Mouse (Mus musculus): ENCODE results near the gene Nos2. TPM values are rescaled to one million over a fixed set of nuclear protein-coding genes. Genes with fewer than 3 reads are reported as not detected.

Nos2 gene
- total RNA-seq (2021) = under 1 TPM; 0.28 to 0.43 TPM
- long read RNA-seq, experiment 1, partial matches to known transcripts = 0 of 4 reads
- long read RNA-seq, experiment 1, other reads (novel, unspliced or antisense) = 2 of 4 reads
- long read RNA-seq, experiment 2 = 0 reads

- intact Hi-C loops (cut with DNase I) = no loop called here
- Histone ChIP-seq H3K27ac (no peak within 1 kb of the TSS), H3K4me3 (no peak within 1 kb of the TSS)
- no peak for DNase-seq (ENCODE audit: extremely low spot score in 1 of 2, low spot score in 2 of 2)
- no peak for TF ChIP-seq CTCF (IDR thresholded peaks at IDR 0.05)
These were observed at the start of gene Nos2 for GRCm38 (mm10) chr11:78920411-78920939. Nos2 (plus strand) TSS chr11:78920787.

DNA sequence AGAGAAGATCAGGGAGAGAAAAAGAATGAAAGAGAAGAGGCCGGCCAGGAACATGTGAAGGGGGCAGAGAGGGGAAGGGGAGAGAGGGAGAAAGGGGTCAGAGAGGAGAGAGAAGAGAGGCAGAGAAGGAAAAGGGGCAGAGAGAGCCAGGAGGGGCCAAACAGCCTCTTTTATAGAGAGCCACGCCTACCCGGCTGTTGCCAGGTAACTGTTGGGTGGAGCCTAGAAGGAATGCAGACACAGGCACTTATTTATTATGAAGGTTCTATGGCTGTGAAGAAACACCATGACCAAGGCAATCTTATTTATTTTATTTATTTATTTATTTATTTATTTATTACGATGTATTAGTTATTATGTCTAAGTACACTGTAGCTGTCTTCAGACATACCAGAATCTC is 49.7 kb upstream of the Nos2 start:
- no peak for DNase-seq (ENCODE audit: extremely low spot score in 1 of 2, low spot score in 2 of 2)
- Histone ChIP-seq H3K27ac (no peak overlapping the region), H3K4me3 (no peak overlapping the region)
- intact Hi-C loops (cut with DNase I) = loop anchor here (10.0 kb wide), 1 partner anchor 394 kb away; no protein-coding TSS in a partner anchor
- TF ChIP-seq CTCF (IDR thresholded peaks at IDR 0.05) = no peak

GRCm38 (mm10) chr11:78872782-78873181 is 47.8 kb upstream of the Nos2 start:
- intact Hi-C loops (cut with DNase I) = loop anchor here (10.0 kb wide), 1 partner anchor 392 kb away; no protein-coding TSS in a partner anchor
- Histone ChIP-seq H3K4me3 (no peak overlapping the region), H3K27ac (no peak overlapping the region)
- no peak for TF ChIP-seq CTCF (IDR thresholded peaks at IDR 0.05)
- DNase-seq (ENCODE audit: extremely low spot score in 1 of 2, low spot score in 2 of 2) = no peak

- no peak overlapping the region for H3K27ac ChIP-seq
- TF ChIP-seq CTCF (IDR thresholded peaks at IDR 0.05) = no peak
- intact Hi-C loops (cut with DNase I) = loop anchor here (10.0 kb wide), 1 partner anchor 385 kb away; no protein-coding TSS in a partner anchor
- no peak overlapping the region for H3K4me3 ChIP-seq
- DNase-seq (ENCODE audit: extremely low spot score in 1 of 2, low spot score in 2 of 2) = no peak
These were observed 40.9 kb upstream of the Nos2 start for GRCm38 (mm10) chr11:78879727-78880126.

GRCm38 (mm10) chr11:78886693-78887092 is 33.9 kb upstream of the Nos2 start:
- DNase-seq (ENCODE audit: extremely low spot score in 1 of 2, low spot score in 2 of 2) = peak in 1 of 2 experiments; percentile 11
- Histone ChIP-seq H3K4me3 (no peak overlapping the region), H3K27ac (no peak overlapping the region)
- intact Hi-C loops (cut with DNase I) = no loop called here
- no peak for TF ChIP-seq CTCF (IDR thresholded peaks at IDR 0.05)

DNA sequence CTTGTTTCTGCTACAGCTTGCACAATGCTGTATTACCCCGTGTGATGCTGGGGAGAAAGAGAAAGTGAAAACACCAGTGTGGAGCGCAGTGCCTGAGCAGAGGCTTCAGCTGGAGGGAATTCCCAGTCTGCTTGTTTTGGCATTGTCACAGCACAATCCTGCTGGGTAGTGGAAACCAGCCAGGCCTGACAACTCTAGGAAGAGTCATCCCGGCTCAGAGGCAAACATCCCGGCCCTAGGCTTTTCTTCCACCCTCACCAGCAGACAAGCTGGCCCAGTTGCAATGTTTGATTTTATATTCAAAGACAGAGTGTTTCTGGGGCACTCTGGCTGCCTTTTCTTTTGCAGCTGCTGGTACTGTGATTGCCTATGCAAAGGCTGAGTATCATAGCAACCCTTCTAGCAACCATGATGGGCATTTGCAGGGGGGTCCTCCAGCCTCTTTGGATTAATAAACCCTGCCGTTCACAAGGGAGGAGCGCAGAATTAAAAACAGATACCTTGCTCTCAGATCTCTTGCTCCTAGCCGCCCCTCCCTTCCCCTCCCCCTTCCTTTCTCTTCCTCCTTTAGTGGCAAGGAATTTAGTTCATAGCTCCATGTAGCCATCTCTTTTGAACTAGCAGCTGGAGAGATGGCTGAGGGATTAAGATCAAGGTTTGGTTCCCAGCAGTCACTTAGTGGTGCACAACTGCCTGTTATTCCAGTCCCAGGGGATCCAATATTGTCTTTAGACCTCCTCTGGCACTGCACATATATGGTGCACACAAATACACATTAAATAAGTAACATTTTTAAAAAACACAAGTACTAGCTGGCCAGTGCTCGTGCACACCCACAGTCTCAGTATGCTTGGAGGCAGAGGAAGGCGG is 33.2 kb upstream of the Nos2 start:
- H3K4me3 ChIP-seq = no peak overlapping the region
- DNase-seq (ENCODE audit: extremely low spot score in 1 of 2, low spot score in 2 of 2) = peak; percentile 79
- H3K27ac ChIP-seq = no peak overlapping the region
- TF ChIP-seq CTCF (IDR thresholded peaks at IDR 0.05) = no peak
- intact Hi-C loops (cut with DNase I) = no loop called here

DNA sequence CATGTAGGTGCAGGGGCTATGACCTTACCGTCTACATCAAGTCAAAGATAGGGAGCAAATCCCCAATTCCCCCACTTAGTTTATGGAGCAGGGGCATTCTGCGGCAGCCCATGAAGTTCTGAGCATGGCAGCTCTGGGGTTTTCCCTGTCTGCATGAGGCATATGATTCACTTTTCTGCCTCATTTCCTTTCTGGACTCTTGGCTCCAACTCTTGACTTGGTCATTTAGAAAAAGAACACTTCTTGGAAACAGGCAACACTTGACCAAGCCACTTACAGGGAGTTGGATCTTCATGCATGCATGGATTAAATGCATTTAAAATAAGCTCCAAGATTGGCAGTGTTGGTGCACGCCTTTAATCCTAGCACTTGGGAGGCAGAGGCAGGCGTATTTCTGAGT is 31.4 kb upstream of the Nos2 start:
- TF ChIP-seq CTCF (IDR thresholded peaks at IDR 0.05) = no peak
- H3K4me3 ChIP-seq = no peak overlapping the region
- intact Hi-C loops (cut with DNase I) = no loop called here
- H3K27ac ChIP-seq = no peak overlapping the region
- no peak for DNase-seq (ENCODE audit: extremely low spot score in 1 of 2, low spot score in 2 of 2)

DNA sequence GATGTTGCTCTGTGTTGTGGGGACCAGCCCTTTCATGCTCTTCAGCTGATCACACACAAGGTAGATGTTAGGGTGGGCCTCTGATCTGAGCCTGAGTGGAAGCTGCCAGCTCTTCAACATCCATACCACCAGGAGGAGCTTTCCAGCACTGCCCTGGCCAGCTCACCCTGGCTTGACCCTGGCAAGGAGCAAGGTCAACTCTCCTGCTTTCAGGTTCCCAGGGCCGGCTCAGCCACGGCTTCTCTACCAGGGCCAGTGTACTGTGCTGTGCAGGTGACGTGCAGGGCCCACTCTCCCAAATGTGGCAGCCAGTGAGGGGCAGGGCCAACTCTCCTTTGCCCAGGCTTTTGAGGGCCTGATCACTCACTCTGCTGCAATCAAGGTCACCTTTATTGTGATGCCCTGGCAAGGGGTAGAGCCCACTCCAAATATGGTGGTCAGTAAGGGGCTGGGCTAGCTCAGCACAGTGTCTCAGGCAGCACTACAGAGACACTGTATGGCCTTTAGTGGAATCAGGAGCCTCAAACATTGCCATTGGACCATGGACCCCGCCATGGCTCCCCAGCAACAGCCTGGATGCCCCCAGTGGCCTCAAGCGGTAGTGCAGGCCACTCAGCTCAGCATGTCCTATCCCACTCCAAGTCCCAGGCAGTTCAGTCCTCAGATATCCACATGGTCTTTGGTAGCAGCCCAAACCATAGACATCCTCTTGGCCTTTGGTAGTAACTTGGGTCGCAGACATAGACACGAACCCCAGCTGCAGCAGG is 24.0 kb upstream of the Nos2 start:
- peak; percentile 69 for TF ChIP-seq CTCF (IDR thresholded peaks at IDR 0.05)
- no peak overlapping the region for H3K4me3 ChIP-seq
- DNase-seq (ENCODE audit: extremely low spot score in 1 of 2, low spot score in 2 of 2) = no peak
- no peak overlapping the region for H3K27ac ChIP-seq
- intact Hi-C loops (cut with DNase I) = no loop called here

DNA sequence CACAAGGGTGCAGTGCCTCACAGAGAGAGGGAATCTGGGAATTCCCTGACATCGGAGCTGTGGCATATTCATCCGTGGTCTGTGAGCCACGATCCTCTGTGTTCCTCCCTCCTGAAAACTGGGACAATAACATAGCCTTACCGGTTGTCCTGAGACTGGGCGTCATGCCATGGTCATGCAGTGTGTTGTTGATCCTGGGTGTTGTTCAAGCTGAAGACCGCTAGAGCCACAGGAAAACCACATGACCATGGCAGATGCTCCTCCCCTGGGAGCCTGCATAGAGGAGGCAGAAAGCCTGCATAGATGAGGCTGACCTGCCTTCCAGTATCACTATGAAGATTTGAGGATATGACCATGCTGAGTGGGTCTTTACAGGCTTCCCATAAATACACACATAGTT is 5.1 kb upstream of the Nos2 start:
- no peak for DNase-seq (ENCODE audit: extremely low spot score in 1 of 2, low spot score in 2 of 2)
- Histone ChIP-seq H3K4me3 (no peak overlapping the region), H3K27ac (no peak overlapping the region)
- no peak for TF ChIP-seq CTCF (IDR thresholded peaks at IDR 0.05)
- intact Hi-C loops (cut with DNase I) = no loop called here

DNA sequence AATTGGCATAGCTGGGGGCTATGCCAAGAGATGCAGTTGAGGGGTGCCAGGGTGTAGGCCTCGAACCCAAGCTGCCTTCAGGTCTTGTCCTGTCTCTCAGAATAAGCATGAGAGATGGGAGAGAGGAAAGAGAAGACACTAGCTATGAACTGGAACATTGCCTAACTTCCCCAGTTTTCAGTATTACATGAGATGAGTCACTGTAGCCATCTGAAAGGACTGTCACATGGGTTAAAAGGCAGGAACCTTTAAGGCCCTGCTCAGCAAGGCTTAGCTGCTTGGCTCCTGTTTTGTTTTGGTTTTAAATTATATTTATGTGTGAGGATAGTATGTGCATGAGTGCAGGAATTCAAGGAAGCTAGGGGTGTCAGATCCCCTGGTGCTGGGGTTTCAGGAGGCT is 4.2 kb upstream of the Nos2 start:
- no peak for TF ChIP-seq CTCF (IDR thresholded peaks at IDR 0.05)
- no peak overlapping the region for H3K27ac ChIP-seq
- no peak overlapping the region for H3K4me3 ChIP-seq
- DNase-seq (ENCODE audit: extremely low spot score in 1 of 2, low spot score in 2 of 2) = no peak
- intact Hi-C loops (cut with DNase I) = no loop called here

DNA sequence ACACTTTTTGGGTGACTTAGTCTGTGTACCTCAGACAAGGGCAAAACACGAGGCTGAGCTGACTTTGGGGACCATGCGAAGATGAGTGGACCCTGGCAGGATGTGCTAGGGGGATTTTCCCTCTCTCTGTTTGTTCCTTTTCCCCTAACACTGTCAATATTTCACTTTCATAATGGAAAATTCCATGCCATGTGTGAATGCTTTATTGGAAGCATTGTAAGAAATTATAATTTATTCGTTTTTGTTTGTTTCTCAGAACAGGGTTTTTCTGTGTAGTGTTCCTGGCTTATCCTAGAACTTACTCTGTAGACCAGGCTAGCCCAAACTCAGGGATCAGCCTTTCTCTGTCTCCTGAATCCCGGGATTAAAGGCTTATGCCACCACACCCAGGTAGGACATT is 842 bp upstream of the Nos2 start:
- TF ChIP-seq CTCF (IDR thresholded peaks at IDR 0.05) = no peak
- intact Hi-C loops (cut with DNase I) = no loop called here
- no peak for DNase-seq (ENCODE audit: extremely low spot score in 1 of 2, low spot score in 2 of 2)
- Histone ChIP-seq H3K27ac (no peak overlapping the region), H3K4me3 (no peak overlapping the region)
